Mouse (Mus musculus) c-Kit-positive CD71-negative TER-119-negative erythroid progenitor cells, embryonic 14.5 days (primary cell): Measurements from ENCODE around the gene Gpx4.
A peak's percentile ranks its signal among the peaks of the same experiment; 100 is the strongest.

Experiments
- DNase-seq: peaks from one replicate; pipeline ENCODE4 v3.0.0-alpha.2; 2013; ENCODE audit warnings: low read depth

The Gpx4 gene

DNA sequence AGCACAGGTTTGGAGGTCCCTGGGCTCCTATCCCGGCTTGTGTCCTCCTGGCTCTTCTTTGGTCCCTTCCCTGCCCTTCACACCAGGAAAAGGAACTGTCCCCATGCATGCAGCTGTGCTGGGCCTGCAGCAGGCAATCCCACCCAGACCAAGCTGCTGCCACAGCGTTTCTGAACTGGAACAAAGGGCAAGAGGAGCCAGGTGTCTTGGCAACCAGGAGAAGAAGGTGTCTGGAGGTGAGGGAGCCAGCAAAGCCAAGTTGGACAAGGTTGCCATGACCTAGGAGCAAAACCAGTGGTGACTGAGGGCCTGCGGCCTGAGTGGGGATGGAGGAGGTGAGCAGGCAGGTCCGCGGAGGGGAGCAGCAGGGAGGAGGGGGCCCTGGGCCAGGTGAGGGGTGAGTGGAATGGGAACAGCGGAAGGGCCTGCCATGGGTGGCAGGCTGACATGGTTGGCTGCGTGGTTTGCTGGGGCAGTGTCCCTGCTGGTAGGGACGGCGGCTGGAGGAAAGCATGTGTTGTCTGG, at the start of gene Gpx4:
TSS of gene Gpx4 (plus strand) at position 126 of the 525 bp plus-strand sequence.
- no peak for DNase-seq

DNA sequence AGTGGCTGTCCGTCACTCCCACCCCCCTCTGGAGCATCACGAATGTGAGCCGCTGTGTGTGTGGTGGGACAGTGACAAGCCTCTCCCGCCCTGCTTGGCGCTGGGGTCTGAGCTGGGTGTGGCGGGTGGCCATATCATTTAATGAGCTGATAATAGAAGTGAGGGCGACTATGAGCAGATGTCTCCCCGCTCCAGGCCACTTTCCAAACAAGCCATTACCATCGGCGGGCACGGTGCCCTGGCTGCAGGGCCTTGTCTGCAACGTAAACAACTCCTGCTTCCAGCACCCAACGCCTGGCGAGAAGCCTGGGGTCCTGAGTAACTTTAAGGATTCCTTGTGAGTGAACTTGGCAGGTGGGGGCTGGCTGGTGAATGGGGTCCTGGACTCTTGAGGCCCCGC, 49.1 kb upstream of the Gpx4 start:
- no peak for DNase-seq

DNA sequence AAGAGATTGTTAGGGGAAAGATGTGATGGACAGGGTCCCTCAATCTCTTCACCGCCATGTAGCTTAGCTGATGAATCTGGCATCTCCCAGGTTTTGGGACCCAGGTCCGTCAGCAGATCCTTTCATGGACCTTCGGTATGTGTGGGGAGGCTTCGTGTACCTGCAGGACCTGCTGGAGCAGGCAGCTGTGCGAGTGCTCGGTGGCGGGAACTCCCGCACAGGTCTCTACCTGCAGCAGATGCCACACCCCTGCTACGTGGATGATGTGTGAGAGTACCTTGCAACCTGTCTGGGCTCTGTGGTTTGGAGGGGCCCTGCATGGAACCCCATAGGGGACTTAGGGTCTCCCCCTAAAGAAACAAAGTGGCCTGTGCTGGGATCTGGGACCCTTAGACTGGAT, 45.0 kb upstream of the Gpx4 start:
- no peak for DNase-seq

DNA sequence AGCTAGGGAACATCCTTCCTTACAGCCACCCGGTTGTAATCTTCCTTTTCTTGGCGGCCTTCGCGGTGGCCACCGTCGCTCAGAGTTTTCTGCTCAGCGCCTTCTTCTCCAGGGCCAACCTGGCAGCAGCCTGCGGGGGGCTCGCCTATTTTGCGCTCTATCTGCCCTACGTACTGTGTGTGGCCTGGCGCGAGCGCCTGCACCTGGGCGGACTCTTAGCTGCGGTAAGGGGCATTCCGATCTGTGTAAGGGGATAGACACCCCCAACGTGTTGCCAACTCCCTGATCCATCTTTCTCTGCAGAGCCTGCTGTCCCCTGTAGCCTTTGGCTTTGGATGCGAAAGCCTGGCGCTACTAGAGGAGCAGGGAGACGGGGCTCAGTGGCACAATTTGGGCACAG, 44.1 kb upstream of the Gpx4 start:
- no peak for DNase-seq

DNA sequence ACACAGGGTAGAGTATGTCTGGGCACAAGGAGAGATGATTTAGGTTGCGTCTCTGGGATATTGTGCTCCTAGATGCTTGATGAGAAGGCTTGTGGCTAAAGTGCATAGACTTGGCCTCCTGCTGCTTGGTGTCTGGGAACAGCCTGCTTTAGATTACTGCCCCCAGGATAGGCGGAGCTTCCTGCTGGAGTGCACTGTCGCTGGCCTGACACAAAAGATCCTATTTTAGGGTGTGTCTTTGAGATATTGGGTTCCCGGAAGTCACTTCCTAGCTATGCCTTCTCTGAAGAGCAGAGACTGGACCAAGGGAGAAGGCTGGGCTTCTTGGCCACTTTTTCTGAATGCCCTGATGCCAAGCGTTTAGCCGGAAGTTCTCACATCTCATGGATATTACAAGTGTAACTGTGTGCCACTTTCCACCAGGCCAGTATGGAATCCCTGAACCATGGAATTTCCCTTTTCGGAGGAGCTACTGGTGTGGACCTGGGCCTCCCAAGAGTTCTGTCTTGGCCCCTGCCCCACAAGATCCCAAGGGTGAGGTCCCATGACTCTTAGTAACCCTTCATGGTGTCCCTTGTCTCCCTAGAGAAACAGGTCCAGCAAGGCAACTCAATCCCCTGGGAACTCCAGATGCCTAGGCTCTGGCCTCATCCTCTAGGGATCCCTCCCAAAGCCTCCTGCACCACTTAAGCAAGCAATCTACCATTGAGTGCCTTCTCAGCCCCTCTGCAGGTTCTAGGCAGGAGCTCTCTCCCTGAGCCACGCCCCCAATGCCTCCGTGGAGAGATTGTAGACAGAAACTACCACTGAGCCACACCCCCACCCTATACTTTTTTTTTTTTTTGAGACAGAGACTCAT, 43.4 kb upstream of the Gpx4 start:
- DNase-seq = no peak

DNA sequence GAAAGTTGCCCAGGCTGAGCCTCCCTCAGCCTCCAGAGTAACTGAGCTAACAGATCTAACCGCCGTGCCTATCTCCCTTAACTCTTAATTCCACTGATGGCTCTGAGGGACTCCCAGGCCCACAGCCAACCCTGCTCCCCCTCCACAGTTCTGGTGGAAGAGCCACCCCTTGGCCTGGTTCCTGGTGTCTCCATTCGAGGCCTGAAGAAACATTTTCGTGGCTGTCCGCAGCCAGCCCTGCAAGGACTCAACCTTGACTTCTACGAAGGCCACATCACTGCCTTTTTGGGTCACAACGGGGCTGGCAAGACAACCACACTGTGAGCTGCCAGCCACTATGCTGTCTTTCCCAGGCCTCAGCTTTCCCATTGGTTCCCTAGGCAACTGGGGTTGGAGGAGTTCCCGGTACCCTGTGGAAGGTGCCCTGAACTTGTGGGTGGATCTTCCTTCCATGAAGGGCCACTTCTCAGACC, 42.7 kb upstream of the Gpx4 start:
- no peak for DNase-seq

DNA sequence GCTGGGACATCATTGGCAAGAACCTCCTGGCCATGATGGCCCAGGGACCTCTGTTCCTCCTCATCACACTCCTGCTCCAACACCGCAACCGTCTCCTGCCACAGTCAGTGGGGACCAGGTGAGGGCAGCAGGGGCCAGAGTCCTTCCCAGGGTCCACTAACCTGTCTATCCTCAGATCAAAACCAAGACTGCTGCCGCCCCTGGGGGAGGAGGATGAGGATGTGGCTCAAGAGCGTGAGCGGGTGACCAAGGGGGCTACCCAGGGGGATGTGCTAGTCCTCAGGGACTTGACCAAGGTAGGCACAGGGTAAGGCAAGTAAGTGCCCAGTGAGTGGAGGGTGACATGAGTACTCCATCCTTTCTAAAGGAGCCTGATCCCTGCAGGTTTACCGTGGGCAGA, 35.2 kb upstream of the Gpx4 start:
- no peak for DNase-seq

DNA sequence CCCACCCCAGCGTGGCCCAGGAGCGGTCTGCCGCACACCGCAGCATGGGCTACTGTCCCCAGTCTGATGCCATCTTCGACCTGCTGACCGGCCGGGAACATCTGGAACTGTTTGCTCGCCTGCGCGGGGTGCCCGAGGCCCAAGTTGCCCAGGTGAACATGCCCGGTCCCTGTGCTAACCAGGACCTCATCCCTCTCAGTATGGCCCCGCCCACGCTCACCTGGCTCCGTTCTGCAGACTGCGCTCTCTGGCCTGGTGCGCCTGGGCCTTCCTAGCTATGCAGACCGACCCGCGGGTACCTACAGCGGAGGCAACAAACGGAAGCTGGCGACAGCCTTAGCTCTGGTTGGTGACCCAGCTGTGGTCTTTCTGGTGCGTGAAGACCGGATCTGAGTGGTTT, 33.4 kb upstream of the Gpx4 start:
- DNase-seq = no peak

DNA sequence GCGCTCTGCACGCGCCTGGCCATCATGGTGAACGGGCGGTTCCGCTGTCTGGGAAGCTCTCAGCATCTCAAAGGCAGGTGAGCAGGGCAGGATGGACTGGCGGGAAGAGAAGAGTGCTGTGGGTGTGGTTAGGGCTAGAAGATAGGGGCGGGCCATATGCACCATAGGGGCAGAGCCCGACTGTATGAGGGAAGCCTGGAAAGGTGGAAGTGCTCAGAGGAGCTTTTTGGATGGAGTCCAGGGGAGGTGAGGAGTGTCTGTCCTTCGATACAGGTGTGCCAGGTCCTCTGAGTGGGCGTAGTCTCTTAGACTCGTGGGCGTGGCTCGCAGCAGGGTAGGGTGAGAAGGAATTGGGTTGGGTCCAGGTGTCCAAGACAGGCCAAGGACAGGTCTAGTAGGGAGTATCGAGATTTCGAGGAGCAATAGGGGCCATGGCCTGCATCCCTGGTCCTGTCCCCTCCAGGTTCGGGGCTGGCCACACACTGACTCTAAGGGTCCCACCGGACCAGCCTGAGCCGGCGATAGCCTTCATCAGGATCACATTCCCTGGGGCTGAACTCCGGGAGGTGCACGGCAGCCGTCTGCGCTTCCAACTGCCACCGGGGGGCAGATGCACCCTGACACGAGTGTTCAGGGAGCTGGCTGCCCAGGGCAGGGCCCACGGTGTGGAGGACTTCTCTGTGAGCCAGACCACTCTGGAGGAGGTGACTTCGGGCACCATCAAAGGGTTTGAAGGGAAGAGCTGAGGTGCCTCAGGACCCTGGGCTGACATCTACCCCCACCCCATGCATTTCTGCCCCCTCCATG, 32.3 kb upstream of the Gpx4 start:
- DNase-seq = no peak

DNA sequence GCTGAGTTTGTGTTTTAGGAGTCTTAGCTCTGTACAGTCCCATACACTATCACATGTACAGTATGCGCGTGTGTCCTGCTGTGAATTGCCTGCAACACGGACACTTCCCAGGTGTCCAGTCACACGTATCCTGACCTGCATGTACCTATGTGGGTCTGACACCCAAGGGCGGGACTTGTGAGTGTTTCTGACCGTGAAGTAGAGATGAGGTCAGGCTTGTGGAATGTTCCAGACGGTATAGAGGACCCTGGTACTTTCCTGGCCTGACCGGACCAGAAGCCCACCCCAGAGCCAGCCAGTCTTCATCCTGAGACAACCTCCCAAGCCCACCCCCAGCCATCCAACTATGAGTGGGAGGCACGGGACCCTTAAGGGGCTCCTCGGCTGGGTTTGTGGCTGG, 31.4 kb upstream of the Gpx4 start:
- DNase-seq = no peak

DNA sequence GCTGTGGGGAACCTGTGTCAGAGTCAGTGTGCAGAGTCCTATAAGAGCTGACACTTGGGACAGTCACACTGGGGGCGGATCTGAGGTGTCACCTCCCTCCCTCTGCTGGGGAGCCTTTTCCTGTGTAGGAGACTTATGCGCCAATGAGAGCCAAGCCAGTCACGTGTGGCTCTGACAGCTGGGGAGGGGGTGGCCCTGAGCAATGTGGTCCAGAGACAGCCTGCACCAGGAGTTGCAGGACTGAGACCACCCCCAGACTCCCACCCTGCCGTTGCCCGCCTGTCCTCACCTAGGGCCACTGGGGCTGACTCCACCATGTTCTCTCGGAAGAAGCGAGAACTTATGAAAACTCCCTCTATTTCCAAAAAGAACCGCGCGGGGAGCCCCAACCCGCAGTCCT, 30.5 kb upstream of the Gpx4 start, which contains the start of gene Arhgap45:
TSS of gene Arhgap45 (plus strand) at position 143 of the 400 bp plus-strand sequence.
- DNase-seq = peak; percentile 84

DNA sequence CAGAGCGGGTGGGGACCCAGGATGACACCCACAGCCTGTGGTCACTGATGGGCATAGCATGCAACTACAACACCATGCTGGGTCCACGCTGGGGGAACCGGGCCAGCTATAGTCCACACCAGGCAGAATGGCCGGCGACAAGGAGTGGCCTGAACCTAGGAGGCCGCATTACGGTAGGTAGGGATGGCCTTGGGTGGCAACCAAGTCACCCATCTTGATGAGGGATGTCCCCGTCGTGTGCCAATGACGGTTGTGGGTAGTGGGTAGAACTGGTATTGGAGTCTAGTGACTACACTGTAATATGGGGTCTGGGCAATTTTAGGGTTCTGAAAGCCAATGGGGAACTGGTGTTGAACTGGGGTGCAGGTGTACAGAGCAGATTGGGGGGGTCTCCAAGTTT, 30.0 kb upstream of the Gpx4 start:
- DNase-seq = no peak

DNA sequence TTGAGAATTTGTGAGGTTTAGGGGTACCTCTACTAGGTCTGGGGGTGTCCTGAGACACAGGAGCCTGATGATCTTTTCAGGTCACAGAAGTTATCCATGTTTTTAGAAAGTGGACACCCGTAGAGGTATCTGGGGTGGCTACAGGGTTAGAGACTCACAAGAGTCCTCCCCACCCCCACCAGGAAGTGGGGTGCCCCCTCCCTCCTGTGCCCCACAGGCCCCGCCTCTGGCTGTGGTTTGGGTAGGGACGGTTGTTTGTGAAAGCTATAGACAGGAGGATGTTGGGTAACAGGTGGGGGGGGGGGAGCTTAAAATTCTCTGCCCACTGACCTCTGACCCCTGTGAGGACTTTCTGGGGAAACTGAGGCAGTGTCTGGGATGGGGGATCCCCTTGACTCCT, 29.6 kb upstream of the Gpx4 start:
- DNase-seq = peak; percentile 70

DNA sequence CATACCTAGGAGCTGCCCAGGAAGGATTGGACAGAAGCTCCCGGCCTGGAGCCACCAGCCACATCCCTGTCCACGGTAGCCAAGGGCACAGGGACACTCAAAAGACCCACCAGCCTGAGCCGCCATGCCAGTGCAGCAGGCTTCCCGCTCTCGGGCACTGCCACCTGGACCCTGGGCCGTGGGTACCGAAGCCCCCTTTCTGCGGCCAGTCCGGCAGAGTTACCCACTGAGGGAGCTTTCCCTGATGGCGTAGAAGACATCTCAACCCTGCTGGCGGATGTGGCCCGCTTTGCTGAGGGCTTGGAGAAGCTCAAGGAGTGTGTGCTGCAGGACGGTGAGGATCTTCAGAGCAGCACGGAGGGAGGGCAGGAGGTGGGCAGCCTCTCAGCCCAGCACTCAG, 29.2 kb upstream of the Gpx4 start:
- DNase-seq = no peak

DNA sequence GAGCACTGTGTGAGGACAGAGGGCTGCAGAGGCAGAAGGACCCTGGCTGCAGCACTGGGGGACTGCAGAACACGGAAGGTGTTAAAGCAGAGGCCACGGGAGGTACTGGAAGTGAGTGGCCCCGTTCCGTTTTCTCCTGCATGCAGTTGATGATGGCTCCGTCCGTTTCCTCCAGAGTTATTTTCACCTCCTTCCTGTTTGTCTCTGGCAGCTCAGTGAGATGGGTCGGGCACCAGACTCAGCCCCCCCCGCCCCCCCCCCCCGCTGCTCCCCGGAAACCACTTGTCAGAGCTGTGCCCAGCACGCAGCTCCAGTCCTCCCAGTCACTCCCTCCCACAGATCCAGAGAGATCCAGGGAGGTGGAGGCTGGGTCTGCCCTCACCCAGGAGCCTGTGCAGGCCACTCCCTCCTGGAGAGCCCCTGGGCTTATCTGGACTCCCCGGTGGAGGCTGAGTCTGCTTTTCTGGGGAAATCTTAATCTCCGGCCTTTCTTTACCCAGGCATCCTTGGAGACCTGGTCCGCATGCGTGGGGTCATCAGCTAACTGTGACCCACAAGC, 28.1 kb upstream of the Gpx4 start:
- DNase-seq = no peak

DNA sequence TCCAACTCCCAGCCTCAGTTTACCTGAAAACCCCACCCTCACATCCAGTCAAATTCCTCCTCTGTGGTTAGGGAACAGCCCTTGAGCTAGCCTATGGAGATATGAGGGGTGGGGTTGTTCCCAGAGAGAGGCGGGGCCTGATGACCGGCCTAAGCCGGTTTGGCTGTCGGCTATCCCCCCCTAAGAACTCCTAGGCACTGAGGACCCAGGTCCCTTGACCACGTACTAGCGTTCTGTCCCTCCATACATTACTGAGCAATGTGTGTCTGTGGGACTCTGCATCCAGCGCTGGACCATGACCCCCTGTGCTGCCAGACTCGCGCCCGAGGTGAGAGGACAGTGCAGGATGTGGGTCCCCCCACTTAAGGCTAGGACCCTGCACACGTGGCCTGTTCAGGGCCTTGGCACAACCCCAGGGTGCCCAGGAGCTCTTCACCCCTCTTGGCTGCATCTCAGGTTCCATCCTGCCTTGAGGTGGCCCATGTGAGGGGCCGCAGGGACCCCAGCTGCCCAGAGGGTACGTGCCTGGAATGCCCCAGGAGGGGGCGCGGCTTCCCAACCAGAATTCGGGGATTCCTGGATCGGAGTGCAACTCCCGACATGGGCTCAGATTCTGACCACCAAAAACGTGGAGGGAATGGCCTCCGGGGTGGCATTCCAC, 27.4 kb upstream of the Gpx4 start:
- DNase-seq = no peak

DNA sequence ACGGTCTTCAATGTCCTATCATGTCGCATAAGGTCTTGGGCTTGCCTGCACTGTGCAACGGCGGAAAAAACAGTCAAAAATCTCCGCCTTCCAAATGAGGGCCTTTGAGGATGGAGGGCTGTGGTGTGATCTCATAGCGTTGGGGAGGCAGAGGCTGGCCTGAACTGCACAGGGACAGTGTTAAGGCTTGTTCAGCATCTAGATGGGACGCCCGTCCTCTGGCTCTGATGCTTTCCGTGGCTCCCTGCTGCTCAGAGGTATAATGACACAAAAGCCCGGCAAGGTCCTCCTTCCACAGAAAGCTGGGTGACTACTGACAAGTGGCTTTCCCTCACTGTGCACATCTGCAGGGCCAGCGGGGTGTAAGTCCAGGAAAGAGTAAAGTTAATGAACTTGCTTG, 26.8 kb upstream of the Gpx4 start:
- DNase-seq = no peak

DNA sequence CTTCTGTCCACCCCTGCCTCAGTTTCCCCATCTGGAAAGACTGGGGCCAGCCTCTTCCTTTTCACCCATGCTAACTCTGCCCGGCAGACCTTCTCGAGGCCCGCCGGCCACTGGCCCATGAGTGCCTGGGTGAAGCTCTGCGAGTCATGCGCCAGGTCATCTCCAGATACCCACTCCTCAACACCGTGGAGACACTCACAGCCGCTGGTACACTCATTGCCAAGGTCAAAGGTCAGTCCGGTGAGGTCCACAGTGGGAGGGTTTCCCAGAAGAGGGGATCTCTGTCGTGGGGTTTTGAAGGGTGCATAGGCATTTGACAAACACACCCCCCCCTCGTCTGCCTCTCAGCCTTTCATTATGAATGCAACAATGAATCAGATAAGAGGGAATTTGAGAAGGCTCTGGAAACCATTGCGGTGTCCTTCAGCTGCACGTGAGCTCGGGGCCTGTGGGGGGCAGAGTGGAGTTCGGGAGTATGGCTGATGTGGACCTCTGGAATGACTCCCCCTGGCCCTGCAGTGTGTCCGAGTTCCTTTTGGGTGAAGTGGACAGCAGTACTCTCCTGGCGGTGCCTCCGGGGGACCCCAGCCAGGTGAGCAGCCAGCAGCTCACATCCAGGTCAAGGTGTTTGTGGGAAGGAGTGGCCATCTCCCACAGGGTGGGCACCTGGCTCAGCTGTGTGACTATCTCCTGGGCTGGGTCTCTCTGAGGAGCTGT, 26.2 kb upstream of the Gpx4 start:
- DNase-seq = no peak

DNA sequence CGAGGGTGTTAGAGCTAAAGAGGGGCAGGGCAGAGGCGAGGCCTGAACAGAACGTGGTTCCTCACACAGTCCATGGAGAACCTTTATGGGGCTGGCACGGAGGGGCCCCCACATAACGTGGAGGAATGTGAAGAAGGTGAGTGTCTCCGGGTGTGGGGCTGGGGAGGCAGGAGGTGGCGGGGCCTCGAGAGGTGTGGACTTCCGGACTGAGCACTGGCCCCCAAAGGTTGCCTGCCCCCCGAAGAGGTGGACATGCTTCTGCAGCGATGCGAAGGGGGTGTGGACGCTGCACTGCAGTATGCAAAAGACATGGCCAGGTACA, 25.7 kb upstream of the Gpx4 start:
- no peak for DNase-seq

DNA sequence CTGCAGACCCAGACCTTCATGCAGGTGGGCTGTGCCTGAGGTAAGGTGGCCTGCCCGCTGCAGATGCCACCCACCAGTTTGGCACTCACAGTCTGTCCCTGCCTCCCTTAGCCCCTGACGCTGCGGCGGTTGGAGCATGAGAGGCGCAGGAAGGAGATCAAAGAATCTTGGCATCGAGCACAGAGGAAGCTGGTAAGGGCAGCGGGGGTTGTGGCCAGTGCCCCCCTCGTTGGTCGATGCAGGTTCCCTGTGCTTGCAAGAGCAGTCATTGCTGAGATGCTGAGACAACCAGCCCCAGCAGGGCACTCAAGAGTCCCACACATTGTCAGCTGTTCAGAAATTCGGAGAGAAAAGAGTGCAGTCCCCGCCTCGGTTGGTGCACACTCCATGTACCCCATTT, 24.8 kb upstream of the Gpx4 start:
- no peak for DNase-seq

DNA sequence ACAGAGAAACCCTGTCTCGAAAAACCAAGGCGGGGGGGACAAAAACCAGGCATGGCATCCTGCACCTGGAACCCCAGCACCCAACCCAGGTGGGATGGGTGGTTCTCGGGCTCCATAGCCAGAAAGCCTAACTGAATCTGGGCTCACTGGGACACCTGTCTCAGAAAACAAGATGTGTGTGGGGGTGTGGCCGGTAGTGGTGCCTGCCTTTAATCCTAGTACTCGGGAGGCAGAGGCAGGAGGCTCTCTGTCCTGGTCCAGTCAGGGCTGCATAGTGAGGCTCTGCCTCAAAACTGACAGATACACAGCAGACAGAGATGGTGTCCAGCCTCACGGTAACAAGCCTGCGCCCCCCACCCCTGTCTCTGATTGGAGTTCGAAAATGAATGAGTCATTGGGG, 24.2 kb upstream of the Gpx4 start:
- DNase-seq = no peak

DNA sequence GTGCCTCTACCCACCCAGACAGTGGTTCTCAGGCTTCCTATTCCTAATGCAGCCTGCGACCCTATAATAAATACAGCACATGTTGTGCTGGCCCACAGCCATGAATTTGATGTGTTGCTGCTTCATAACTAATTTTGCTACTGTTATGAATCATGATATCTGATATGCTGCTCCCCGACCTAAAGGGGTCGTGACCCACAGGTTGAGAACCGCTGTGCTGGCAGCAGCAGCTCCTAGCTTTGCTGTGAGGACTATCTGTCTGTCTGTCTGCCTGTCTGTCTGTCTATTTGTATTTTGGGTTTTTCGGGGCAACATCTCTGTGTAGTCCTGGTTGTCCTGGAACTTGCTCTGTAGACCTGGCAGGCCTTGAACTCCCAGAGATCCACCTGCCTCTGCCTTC, 23.2 kb upstream of the Gpx4 start:
- no peak for DNase-seq
